Mouse (Mus musculus): ENCODE results near the gene Zfp950.

GRCm38 (mm10) chr19:61140342-61141206 is at the start of gene Zfp950:
- no peak for TF ChIP-seq CTCF (IDR thresholded peaks at IDR 0.05; ENCODE audit: low read depth, low read length)
- no peak for TF ChIP-seq POLR2A (IDR thresholded peaks at IDR 0.05; ENCODE audit: extremely low read depth, insufficient read depth, low read length)

Data from liver, adult 2 months (tissue).